Mouse (Mus musculus) hindbrain, embryonic 11.5 days (tissue): ENCODE data around the gene Sec22b. TPM values are rescaled to one million over a fixed set of nuclear protein-coding genes. Genes with fewer than 3 reads are reported as not detected.

Experiments
- ATAC-seq: fragments of 200-750 bp; cut with Nextera tagmentation; 2 replicates; pipeline ENCODE4 v1.8.0; 2017; ENCODE audit warnings: mild to moderate bottlenecking, moderate TSS enrichment, moderate library complexity; ENCODE audit not compliant: low FRiP score
- DNase-seq: peaks from one replicate; pipeline ENCODE4 v3.0.0-alpha.2; 2015; ENCODE audit warnings: low spot score
- H3K27ac ChIP-seq: fragments of 300-500 bp; sonication (generic); 2 replicates; pipeline ENCODE4 v1.5.1; 2014; ENCODE audit warnings: mild to moderate bottlenecking, low read depth, low read length
- H3K27me3 ChIP-seq: fragments of 300-500 bp; sonication (generic); 2 replicates; pipeline ENCODE4 v1.6.1; 2014; ENCODE audit warnings: mild to moderate bottlenecking, low read length, moderate library complexity, mixed read lengths; ENCODE audit not compliant: control insufficient read depth, insufficient read depth
- H3K36me3 ChIP-seq: fragments of 300-500 bp; sonication (generic); 2 replicates; pipeline ENCODE4 v1.6.1; 2014; ENCODE audit warnings: mild to moderate bottlenecking, low read length, moderate library complexity, mixed read lengths; ENCODE audit not compliant: control insufficient read depth, insufficient read depth
- H3K4me1 ChIP-seq: fragments of 300-500 bp; sonication (generic); replicated peaks from 2 replicates; pipeline ENCODE4 v1.6.1; 2014; ENCODE audit warnings: low read length, mixed read lengths; ENCODE audit not compliant: control insufficient read depth, insufficient read depth
- H3K4me2 ChIP-seq: fragments of 300-500 bp; sonication (generic); replicated peaks from 2 replicates; pipeline ENCODE4 v1.6.1; 2014; ENCODE audit warnings: mild to moderate bottlenecking, low read depth, low read length
- H3K4me3 ChIP-seq: fragments of 300-500 bp; sonication (generic); 2 replicates; pipeline ENCODE4 v1.5.1; 2014; ENCODE audit warnings: low read depth, low read length
- H3K9ac ChIP-seq: fragments of 300-500 bp; sonication (generic); 2 replicates; pipeline ENCODE4 v1.6.1; 2014; ENCODE audit warnings: low read depth, low read length
- H3K9me3 ChIP-seq: fragments of 300-500 bp; sonication (generic); 2 replicates; pipeline ENCODE4 v1.6.1; 2016; ENCODE audit warnings: low read length; ENCODE audit not compliant: control insufficient read depth
- WGBS: fragments of 180-500 bp; shearing (Covaris S2); extraction: QIAGEN DNeasy Blood & Tissue Kit; methylation state at CpG from one replicate; pipeline ENCODE4 v1.1.7; 2014; 5-methylcytosine and 5-hydroxymethylcytosine counted together
- polyA plus RNA-seq: library from polyadenylated mRNA; unstranded; fragments of >200 nt; fragmentation: Nextera tagmentation; extraction: Ambion mirVana; gene quantifications from 2 replicates; pipeline ENCODE4 v1.2.1, GENCODE M21; 2014

Gene Sec22b
- polyA plus RNA-seq, 1 experiment from 2014 or later, result 135 TPM

DNA sequence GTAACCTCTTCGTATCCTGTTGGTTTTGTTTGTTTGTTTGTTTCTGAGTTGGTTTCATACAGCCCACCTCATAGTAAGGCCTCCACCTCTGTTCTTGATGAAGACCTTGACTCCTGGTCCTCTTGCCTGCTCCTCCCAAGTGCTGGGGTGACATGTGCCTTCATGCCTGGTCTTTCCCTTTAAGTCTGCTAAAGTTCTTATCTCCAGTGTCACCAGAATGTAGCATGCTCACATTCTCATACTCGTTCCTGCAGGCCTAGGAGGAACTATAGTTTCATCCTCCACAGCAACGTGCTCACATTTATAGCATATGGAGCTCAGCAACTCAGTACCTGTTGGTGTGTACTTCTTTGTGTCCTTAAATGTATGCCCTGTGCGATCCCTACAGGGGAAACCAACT, 26.3 kb downstream of the Sec22b start:
- no peaks in the 10 kb centered on the region for H3K9me3 ChIP-seq
- 82% methylated on average over 4 of the region's 4 CpGs for WGBS
- DNase-seq, result no peak
- no peak overlapping the region for H3K27ac ChIP-seq
- H3K4me3 ChIP-seq, result no peak overlapping the region
- H3K36me3 ChIP-seq, result no peaks in the 10 kb centered on the region
- no peak overlapping the region for H3K4me2 ChIP-seq
- H3K9ac ChIP-seq, result no peak overlapping the region
- no peaks in the 10 kb centered on the region for H3K27me3 ChIP-seq
- ATAC-seq, result no peak
- H3K4me1 ChIP-seq, result 0 out of 2 replicates have a peak, but pooled peaks cover 4% of the 10 kb centered on the region

DNA sequence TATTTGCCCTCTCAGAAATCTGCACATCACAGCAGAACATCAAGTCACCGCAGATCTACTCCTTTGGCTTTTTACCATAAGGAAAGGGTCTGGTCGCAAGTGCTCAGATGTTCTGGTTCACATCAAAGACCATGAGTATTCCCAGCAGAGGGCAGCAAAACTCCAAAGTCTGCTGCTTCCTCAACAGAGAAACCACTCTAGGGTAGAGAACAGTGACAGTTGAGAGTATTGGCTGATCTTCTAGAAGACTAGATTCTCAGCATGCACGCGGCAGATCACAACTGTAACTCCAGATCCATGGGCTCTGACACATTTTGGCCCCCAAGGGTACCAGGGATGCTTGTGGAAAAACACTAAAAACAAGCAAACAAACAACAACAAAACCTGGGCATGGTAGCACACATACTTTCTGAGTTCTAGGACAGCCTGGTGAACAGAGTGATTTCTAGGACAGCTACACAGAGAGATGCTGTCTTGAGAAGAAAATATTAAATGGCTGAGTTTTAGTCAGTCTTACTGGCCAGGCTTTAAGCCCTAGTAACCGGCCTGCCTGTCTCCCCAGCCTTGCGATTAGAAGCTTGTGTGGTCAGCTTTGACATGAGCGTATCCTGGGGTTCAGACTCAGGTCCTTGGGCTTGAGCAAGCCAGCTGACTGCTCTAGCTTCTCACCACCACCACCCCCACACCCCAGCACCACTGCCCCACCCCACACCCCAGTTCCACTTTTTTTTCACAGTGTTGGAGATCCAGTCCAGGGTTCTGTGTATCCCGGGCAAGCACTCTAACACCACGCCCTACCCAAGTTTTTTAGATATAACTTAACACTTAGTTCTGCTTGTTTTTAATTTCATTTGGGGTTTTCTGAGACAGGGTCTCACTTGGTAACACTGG, 28.2 kb downstream of the Sec22b start:
- H3K4me2 ChIP-seq, result no peak overlapping the region
- ATAC-seq (peak; percentile 43; the same call in 1 of the 2 replicates), DNase-seq (peak; percentile 87)
- H3K27ac ChIP-seq, result no peak overlapping the region
- WGBS, result 63% methylated on average over 9 of the region's 9 CpGs
- no peak overlapping the region for H3K4me3 ChIP-seq
- H3K27me3 ChIP-seq, result no peaks in the 10 kb centered on the region
- 0 out of 2 replicates have a peak, but pooled peaks cover 4% of the 10 kb centered on the region for H3K4me1 ChIP-seq
- no peaks in the 10 kb centered on the region for H3K36me3 ChIP-seq
- H3K9ac ChIP-seq, result no peak overlapping the region
- no peaks in the 10 kb centered on the region for H3K9me3 ChIP-seq

DNA sequence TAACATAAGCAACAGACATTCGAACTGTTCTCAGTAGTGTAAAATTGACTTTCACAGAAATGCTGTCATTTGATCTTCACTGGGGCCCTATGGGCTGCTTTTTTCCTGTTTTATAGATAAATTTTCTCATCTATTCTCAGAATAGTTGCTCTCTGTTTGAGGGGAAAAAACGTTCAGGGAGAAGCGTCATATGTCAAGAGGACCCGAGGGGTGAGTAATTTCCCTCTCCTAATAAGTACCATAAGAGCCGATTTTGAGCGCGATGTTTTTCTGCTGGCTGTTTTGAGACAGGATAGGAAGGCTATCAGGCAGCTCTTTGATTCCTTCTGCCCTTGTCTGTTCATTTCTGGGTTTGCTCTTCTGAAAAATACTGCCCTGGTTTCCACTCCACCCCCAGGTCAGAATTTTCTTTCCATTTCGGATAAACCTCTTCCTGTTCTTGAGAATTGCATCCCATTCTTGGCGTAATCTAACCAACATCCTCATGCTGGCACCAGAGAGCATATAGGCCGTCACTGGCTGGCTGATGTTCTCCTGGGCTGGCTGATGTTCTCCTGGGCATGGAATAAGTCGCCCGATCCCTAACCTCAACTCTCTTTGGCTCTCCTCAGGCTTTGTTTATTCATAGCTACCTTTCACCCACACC, 29.3 kb downstream of the Sec22b start:
- no peak overlapping the region for H3K4me2 ChIP-seq
- no peak overlapping the region for H3K4me3 ChIP-seq
- 60% methylated on average over 12 of the region's 12 CpGs for WGBS
- H3K4me1 ChIP-seq, result 0 out of 2 replicates have a peak, but pooled peaks cover 4% of the 10 kb centered on the region
- no peaks in the 10 kb centered on the region for H3K9me3 ChIP-seq
- H3K36me3 ChIP-seq, result no peaks in the 10 kb centered on the region
- H3K9ac ChIP-seq, result no peak overlapping the region
- no peak for ATAC-seq
- no peak for DNase-seq
- H3K27ac ChIP-seq, result no peak overlapping the region
- no peaks in the 10 kb centered on the region for H3K27me3 ChIP-seq

DNA sequence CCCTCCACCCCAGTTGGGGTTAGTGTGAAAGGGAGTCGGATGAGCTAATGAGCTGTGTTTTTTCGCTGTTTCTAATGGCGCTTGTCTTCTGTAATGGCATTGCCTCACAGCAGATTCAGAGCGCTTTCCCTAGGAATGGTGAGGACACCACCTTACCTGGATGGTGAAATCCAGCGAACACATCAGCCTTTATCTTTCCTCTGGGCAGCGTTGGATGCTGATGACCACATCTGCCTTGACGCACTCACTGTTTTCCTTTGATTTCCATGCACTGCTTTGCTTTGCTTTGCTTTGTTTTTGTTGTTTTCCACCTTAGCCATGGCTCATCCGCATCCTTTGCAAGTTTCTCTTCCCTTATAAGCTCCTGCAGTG, 29.8 kb downstream of the Sec22b start:
- no peaks in the 10 kb centered on the region for H3K27me3 ChIP-seq
- WGBS, result 80% methylated on average over 8 of the region's 8 CpGs
- no peak overlapping the region for H3K9ac ChIP-seq
- ATAC-seq, result no peak
- H3K4me2 ChIP-seq, result no peak overlapping the region
- H3K4me1 ChIP-seq, result 0 out of 2 replicates have a peak, but pooled peaks cover 4% of the 10 kb centered on the region
- H3K27ac ChIP-seq, result no peak overlapping the region
- H3K36me3 ChIP-seq, result no peaks in the 10 kb centered on the region
- H3K9me3 ChIP-seq, result no peaks in the 10 kb centered on the region
- H3K4me3 ChIP-seq, result no peak overlapping the region
- no peak for DNase-seq

DNA sequence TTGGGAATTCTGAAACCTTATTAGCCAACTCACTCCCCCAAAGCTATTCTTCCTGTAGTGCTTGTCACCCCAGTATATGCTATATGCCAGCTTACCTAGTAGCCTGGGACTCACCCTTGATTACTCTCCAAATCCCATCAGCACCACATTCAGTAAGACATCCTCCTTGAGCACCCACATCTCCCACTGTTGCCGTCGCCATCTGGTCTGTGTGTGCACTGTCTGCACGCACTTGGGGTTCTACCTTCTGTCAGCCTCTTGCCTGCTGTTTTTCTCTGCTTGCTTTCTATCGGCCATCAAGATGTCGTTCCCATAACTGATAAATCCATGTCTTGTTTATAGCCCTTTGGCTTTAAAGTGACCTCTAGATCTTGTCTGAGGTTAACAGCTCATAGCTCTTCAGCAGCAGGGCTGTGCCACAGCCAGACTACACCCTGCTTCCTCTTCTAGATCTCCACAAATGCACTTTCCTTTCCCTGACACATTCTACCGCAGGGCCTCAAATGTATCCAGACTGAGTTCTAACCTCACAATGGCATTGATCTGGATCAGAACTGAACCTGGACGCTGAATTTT, 30.4 kb downstream of the Sec22b start:
- Histone ChIP-seq H3K9ac (no peak overlapping the region), H3K4me2 (no peak overlapping the region), H3K36me3 (no peaks in the 10 kb centered on the region), H3K4me1 (0 out of 2 replicates have a peak, but pooled peaks cover 4% of the 10 kb centered on the region), H3K4me3 (no peak overlapping the region), H3K27ac (no peak overlapping the region), H3K9me3 (no peaks in the 10 kb centered on the region), H3K27me3 (no peaks in the 10 kb centered on the region)
- WGBS, result 83% methylated on average over 7 of the region's 7 CpGs
- DNase-seq (no peak), ATAC-seq (no peak)

DNA sequence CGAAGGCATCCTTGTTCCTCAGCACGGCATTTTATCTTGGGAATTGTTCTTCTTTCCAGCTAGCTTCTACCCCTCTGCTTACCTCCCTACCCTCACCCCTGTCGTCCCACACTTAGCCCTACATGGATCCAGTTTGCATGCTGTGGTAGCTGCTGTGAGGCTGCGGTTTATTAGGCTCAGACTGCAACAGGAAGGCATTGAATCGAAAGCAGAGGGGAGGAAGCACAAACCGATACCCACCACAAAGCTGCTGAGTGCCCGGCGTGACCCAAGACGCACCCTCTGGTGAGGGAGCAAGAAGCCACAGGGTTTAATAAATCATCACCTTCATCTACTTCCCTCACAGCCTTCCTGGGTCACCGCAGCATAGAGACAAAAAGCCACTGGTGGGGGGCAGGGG, 31.1 kb downstream of the Sec22b start:
- H3K9ac ChIP-seq, result no peak overlapping the region; the same call in 1 of the 2 replicates
- no peaks in the 10 kb centered on the region for H3K9me3 ChIP-seq
- DNase-seq (no peak), ATAC-seq (no peak)
- H3K4me3 ChIP-seq, result no peak overlapping the region
- H3K27ac ChIP-seq, result no peak overlapping the region
- WGBS, result 20% methylated on average over 10 of the region's 10 CpGs
- H3K27me3 ChIP-seq, result no peaks in the 10 kb centered on the region
- H3K4me2 ChIP-seq, result no peak overlapping the region; the same call in 1 of the 2 replicates
- H3K36me3 ChIP-seq, result no peaks in the 10 kb centered on the region
- 0 out of 2 replicates have a peak, but pooled peaks cover 5% of the 10 kb centered on the region for H3K4me1 ChIP-seq

DNA sequence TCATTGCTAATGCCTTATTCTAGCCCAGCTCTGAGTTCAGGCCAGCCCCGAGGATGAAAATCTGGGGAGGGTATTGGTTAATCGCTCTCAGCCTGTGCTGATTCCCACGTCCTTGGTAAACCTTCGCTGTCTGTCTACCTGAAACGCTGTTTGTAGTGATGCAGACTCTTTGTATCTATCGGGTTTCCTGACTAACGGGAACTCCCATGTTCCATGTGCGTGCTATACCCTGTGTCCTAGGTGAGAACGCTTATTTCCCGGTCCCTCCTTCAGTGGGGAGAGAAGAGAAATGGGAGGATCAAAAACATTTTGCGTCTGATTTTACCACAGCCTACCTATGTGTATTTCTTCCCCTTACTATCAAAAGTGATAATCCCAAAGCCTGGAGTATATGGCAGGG, 31.8 kb downstream of the Sec22b start:
- H3K9me3 ChIP-seq, result no peaks in the 10 kb centered on the region
- DNase-seq, result no peak
- no peak overlapping the region for H3K9ac ChIP-seq
- no peak overlapping the region for H3K4me3 ChIP-seq
- 48% methylated on average over 11 of the region's 11 CpGs for WGBS
- H3K4me1 ChIP-seq, result 0 out of 2 replicates have a peak, but pooled peaks cover 7% of the 10 kb centered on the region
- H3K27me3 ChIP-seq, result no peaks in the 10 kb centered on the region
- H3K27ac ChIP-seq, result no peak overlapping the region
- H3K4me2 ChIP-seq, result no peak overlapping the region
- H3K36me3 ChIP-seq, result no peaks in the 10 kb centered on the region
- no peak for ATAC-seq

DNA sequence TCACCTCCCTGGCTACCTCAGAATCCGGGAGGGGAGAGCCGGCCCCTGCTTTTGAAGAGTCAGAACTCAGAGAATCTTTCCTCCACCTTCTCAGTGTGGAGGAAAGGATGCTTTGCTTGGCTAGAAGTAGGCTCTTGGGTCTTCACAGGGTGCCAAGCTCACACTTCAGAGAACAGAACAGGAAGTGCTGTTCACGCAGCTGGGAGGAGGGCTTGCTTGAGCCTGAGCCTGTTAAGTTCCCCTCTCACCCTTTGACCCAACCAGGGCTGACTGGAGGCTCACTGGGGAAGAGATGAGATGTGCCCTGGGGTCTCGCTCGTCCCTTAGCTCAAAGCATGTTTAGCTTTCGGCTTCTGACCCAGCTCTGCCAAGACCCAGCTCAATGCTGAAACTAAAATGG, 32.3 kb downstream of the Sec22b start:
- H3K27me3 ChIP-seq, result no peaks in the 10 kb centered on the region
- H3K4me3 ChIP-seq, result no peak overlapping the region
- no peaks in the 10 kb centered on the region for H3K36me3 ChIP-seq
- no peak overlapping the region for H3K27ac ChIP-seq
- H3K4me1 ChIP-seq, result 0 out of 2 replicates have a peak, but pooled peaks cover 9% of the 10 kb centered on the region
- no peak for ATAC-seq
- H3K4me2 ChIP-seq, result no peak overlapping the region
- H3K9me3 ChIP-seq, result no peaks in the 10 kb centered on the region
- WGBS, result 29% methylated on average over 6 of the region's 6 CpGs
- no peak overlapping the region for H3K9ac ChIP-seq
- DNase-seq, result no peak
